8 mouse cellular contexts compared by ENCODE assay signal in genomic region chr3:68615042-68615810, GRCm38 (mm10).
DNase-seq lines count a peak whose midpoint lies in the region; ATAC-seq and TF ChIP-seq lines count a peak whose summit lies in the region.

No protein-coding gene starts in this region.

- H3K9me3 ChIP-seq in intestine, embryonic 16.5 days (ENCODE audit: control insufficient read depth, low read length) = no peaks in the 10 kb centered on the region
- H3K9me3 ChIP-seq in neural tube, embryonic 13.5 days = no peaks in the 10 kb centered on the region

- no peaks in the 10 kb centered on the region for H3K27me3 ChIP-seq in intestine, embryonic 16.5 days (replicated peaks; ENCODE audit: control insufficient read depth, insufficient read depth, low read length)
- no peaks in the 10 kb centered on the region for H3K27me3 ChIP-seq in neural tube, embryonic 13.5 days

- peak in 1 of 2 experiments; percentile 56 for DNase-seq in layer of hippocampus, adult 2 months (ENCODE audit: low spot score in 2 of 2)
- no peak for DNase-seq in layer of hippocampus, adult 18-20 months (ENCODE audit: low spot score in 2 of 2)
- DNase-seq in MN1 (ENCODE audit: low spot score) = peak; percentile 47
- peak; percentile 35 for DNase-seq in embryo, embryonic 11.5 days (ENCODE audit: low read depth, low spot score)
- no peak for DNase-seq in urinary bladder, postnatal 36 days (ENCODE audit: low spot score in 2 of 2)
- no peak for DNase-seq in urinary bladder, adult 2 months (ENCODE audit: low spot score)

- H3K36me3 ChIP-seq in intestine, embryonic 16.5 days (ENCODE audit: control insufficient read depth, insufficient read depth, low read length) = 0 out of 2 replicates have a peak, but pooled peaks cover 2% of the 10 kb centered on the region
- peaks cover 18% of the 10 kb centered on the region for H3K36me3 ChIP-seq in neural tube, embryonic 13.5 days

- H3K9ac ChIP-seq in intestine, embryonic 16.5 days (ENCODE audit: low read depth, low read length) = no peak overlapping the region
- H3K9ac ChIP-seq in neural tube, embryonic 13.5 days = no peak overlapping the region

- ATAC-seq in intestine, embryonic 16.5 days = peak; percentile 36
- peak; percentile 27; the same call in 1 of the 2 replicates for ATAC-seq in neural tube, embryonic 13.5 days (ENCODE audit: low read depth)

- H3K27ac ChIP-seq in layer of hippocampus, adult 2 months = peak overlapping the region; percentile 52; the same call in 1 of the 2 replicates
- H3K27ac ChIP-seq in intestine, embryonic 16.5 days (ENCODE audit: low read length) = no peak overlapping the region
- no peak overlapping the region for H3K27ac ChIP-seq in neural tube, embryonic 13.5 days (replicated peaks)

- H3K4me2 ChIP-seq in intestine, embryonic 16.5 days (ENCODE audit: low read depth, low read length) = no peak overlapping the region
- no peak overlapping the region for H3K4me2 ChIP-seq in neural tube, embryonic 13.5 days

- WGBS in intestine, embryonic 16.5 days = 71% methylated on average over 10 of the region's 10 CpGs
- WGBS in neural tube, embryonic 13.5 days = 74% methylated on average over 10 of the region's 10 CpGs

- H3K4me3 ChIP-seq in layer of hippocampus, adult 2 months = no peak overlapping the region
- H3K4me3 ChIP-seq in intestine, embryonic 16.5 days (ENCODE audit: low read length) = no peak overlapping the region
- no peak overlapping the region for H3K4me3 ChIP-seq in neural tube, embryonic 13.5 days

- peak; percentile 80 for TF ChIP-seq CTCF in layer of hippocampus, adult 2 months (conservative IDR thresholded peaks at IDR 0.05)

- no peaks in the 10 kb centered on the region for H3K4me1 ChIP-seq in intestine, embryonic 16.5 days (ENCODE audit: control insufficient read depth, insufficient read depth, low read length)
- H3K4me1 ChIP-seq in neural tube, embryonic 13.5 days (replicated peaks) = peaks cover 12% of the 10 kb centered on the region

Comparison
In these comparisons a context has a peak if more than half of its experiments do, and no peak if none do; other contexts are left out.
1. DNase-seq: peak in MN1 (single experiment) and embryo, embryonic 11.5 days (single experiment); none in layer of hippocampus, adult 18-20 months (0 of 2), urinary bladder, postnatal 36 days (0 of 2) and urinary bladder, adult 2 months (single experiment).